ENCODE assay signal across 8 mouse cellular contexts in genomic region chr9:31997178-31998097, GRCm38 (mm10).
DNase-seq lines count a peak whose midpoint lies in the region; ATAC-seq lines count a peak whose summit lies in the region.

No protein-coding gene starts in this region.

- peak overlapping the region; percentile 61 for H3K9ac ChIP-seq in heart, embryonic 11.5 days (ENCODE audit: low read depth, low read length)
- H3K9ac ChIP-seq in midbrain, embryonic 11.5 days (ENCODE audit: low read length) = no peak overlapping the region

- peak overlapping the region; percentile 97 for H3K27ac ChIP-seq in heart, embryonic 11.5 days (ENCODE audit: low read depth, low read length)
- H3K27ac ChIP-seq in midbrain, embryonic 11.5 days (ENCODE audit: low read depth, low read length) = no peak overlapping the region

- H3K36me3 ChIP-seq in heart, embryonic 11.5 days (ENCODE audit: control insufficient read depth, insufficient read depth, low read length) = no peaks in the 10 kb centered on the region
- H3K36me3 ChIP-seq in midbrain, embryonic 11.5 days (ENCODE audit: control insufficient read depth, insufficient read depth, low read length) = no peaks in the 10 kb centered on the region

- no peaks in the 10 kb centered on the region for H3K27me3 ChIP-seq in heart, embryonic 11.5 days (ENCODE audit: control insufficient read depth, insufficient read depth, low read length)
- no peaks in the 10 kb centered on the region for H3K27me3 ChIP-seq in midbrain, embryonic 11.5 days (ENCODE audit: control insufficient read depth, insufficient read depth, low read length)

- WGBS in heart, embryonic 11.5 days (ENCODE audit: insufficient replicate concordance) = 24% methylated on average over 25 of the region's 25 CpGs
- WGBS in midbrain, embryonic 11.5 days = 68% methylated on average over 25 of the region's 25 CpGs

- no peaks in the 10 kb centered on the region for H3K9me3 ChIP-seq in heart, embryonic 11.5 days (replicated peaks; ENCODE audit: control insufficient read depth, low read length)
- no peaks in the 10 kb centered on the region for H3K9me3 ChIP-seq in midbrain, embryonic 11.5 days (ENCODE audit: control insufficient read depth, low read length)

- intact Hi-C loops in gastrocnemius, postnatal 14 days (cut with DNase I; ENCODE audit: low total_unique reads) = no loop called here

- peak overlapping the region; percentile 55 for H3K4me2 ChIP-seq in heart, embryonic 11.5 days
- no peak overlapping the region for H3K4me2 ChIP-seq in midbrain, embryonic 11.5 days

- H3K4me3 ChIP-seq in heart, embryonic 11.5 days (ENCODE audit: low read depth, low read length) = no peak overlapping the region; the same call in 1 of the 2 replicates
- H3K4me3 ChIP-seq in midbrain, embryonic 11.5 days (ENCODE audit: low read depth, low read length) = no peak overlapping the region

- H3K4me1 ChIP-seq in heart, embryonic 11.5 days (ENCODE audit: control insufficient read depth, insufficient read depth, low read length) = peaks cover 26% of the 10 kb centered on the region
- H3K4me1 ChIP-seq in midbrain, embryonic 11.5 days (ENCODE audit: control insufficient read depth, insufficient read depth, low read length) = no peaks in the 10 kb centered on the region

- peak; percentile 76 for ATAC-seq in heart, embryonic 11.5 days (replicated peaks; ENCODE audit: insufficient number of reproducible peaks, low FRiP score, low TSS enrichment)
- no peak for ATAC-seq in midbrain, embryonic 11.5 days (ENCODE audit: low FRiP score)

- DNase-seq in gastrocnemius, postnatal 10 days = peak; percentile 16
- DNase-seq in gastrocnemius, postnatal 14 days = no peak
- DNase-seq in brain, adult 2 months (ENCODE audit: low read depth, low spot score) = peak; percentile 60
- peak; percentile 55 to 59 for DNase-seq in layer of hippocampus, postnatal 14 days (ENCODE audit: low spot score in 2 of 2)
- DNase-seq in midbrain, embryonic 11.5 days (ENCODE audit: low spot score, missing footprints) = peak; percentile 83
- DNase-seq in MN1 (ENCODE audit: low spot score) = no peak
- DNase-seq in urinary bladder, postnatal 36 days (ENCODE audit: low spot score in 2 of 2) = no peak

Comparison
In these comparisons a context has a peak if more than half of its experiments do, and no peak if none do; other contexts are left out.
1. DNase-seq: peak in gastrocnemius, postnatal 10 days (single experiment), brain, adult 2 months (single experiment), layer of hippocampus, postnatal 14 days (2 of 2) and midbrain, embryonic 11.5 days (single experiment); none in gastrocnemius, postnatal 14 days (single experiment), MN1 (single experiment) and urinary bladder, postnatal 36 days (0 of 2).